Mouse (Mus musculus): ENCODE results near the gene 2010109A12Rik. TPM values are rescaled to one million over a fixed set of nuclear protein-coding genes. Genes with fewer than 3 reads are reported as not detected.
A peak's percentile ranks its signal among the peaks of the same experiment; 100 is the strongest.

Gene 2010109A12Rik
- polyA plus RNA-seq, 1 experiment from 2014 or later: 2.1 TPM

- Histone ChIP-seq H3K27ac (no peak overlapping the region), H3K27me3 (no peaks in the 10 kb centered on the region), H3K9ac (no peak overlapping the region), H3K36me3 (peaks cover 63% of the 10 kb centered on the region), H3K4me2 (replicated peaks) (no peak overlapping the region), H3K4me1 (no peaks in the 10 kb centered on the region), H3K4me3 (no peak overlapping the region), H3K9me3 (no peaks in the 10 kb centered on the region)
- ATAC-seq (ENCODE audit: low FRiP score, low read depth): no peak
- WGBS: 97% methylated on average over 5 of the region's 5 CpGs
These were observed 15.9 kb upstream of the 2010109A12Rik start for GRCm38 (mm10) chr5:93190428-93190827.

DNA sequence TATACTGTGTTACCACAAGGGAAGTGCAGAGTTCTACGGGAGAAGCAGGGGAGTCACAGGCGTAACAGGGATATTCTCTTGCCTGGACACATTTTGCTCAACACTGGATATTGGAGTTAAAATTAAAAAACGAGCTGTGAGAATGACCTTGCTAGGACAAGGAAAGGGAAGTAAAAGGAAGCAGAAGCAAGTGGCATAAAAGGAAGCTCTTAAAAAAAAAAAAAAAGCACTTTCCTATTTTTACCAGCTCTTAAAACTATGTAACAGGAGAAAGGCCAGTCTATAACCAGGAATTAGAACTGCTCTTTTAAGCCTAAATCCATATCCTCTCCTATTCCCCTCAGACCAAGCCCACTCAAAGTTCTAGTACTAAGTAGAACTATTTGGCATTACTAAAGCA, 8.1 kb upstream of the 2010109A12Rik start:
- Histone ChIP-seq H3K9ac (no peak overlapping the region), H3K4me3 (no peak overlapping the region), H3K27ac (no peak overlapping the region), H3K9me3 (no peaks in the 10 kb centered on the region), H3K4me1 (peaks cover 4% of the 10 kb centered on the region; the same call in 1 of the 2 replicates), H3K36me3 (peaks cover 52% of the 10 kb centered on the region), H3K4me2 (replicated peaks) (no peak overlapping the region), H3K27me3 (no peaks in the 10 kb centered on the region)
- ATAC-seq (ENCODE audit: low FRiP score, low read depth): no peak
- 83% methylated on average over 3 of the region's 3 CpGs for WGBS

- Histone ChIP-seq H3K4me2 (replicated peaks) (no peak overlapping the region), H3K27me3 (no peaks in the 10 kb centered on the region), H3K4me3 (no peak overlapping the region), H3K9me3 (no peaks in the 10 kb centered on the region), H3K36me3 (peaks cover 36% of the 10 kb centered on the region), H3K9ac (no peak overlapping the region), H3K27ac (no peak overlapping the region), H3K4me1 (peaks cover 13% of the 10 kb centered on the region)
- ATAC-seq (ENCODE audit: low FRiP score, low read depth): no peak
- WGBS: 12% methylated on average over 1 of the region's 1 CpGs
These were observed 5.1 kb upstream of the 2010109A12Rik start for GRCm38 (mm10) chr5:93201181-93201580.

GRCm38 (mm10) chr5:93205371-93206108, 778 bp upstream of the 2010109A12Rik start:
- H3K4me3 ChIP-seq: peak overlapping the region; percentile 91
- H3K9me3 ChIP-seq: no peaks in the 10 kb centered on the region
- under 1% methylated on average over 58 of the region's 63 CpGs for WGBS
- H3K4me2 ChIP-seq (replicated peaks): peak overlapping the region; percentile 84
- peak overlapping the region; percentile 98 for H3K9ac ChIP-seq
- H3K27me3 ChIP-seq: no peaks in the 10 kb centered on the region
- H3K27ac ChIP-seq: peak overlapping the region; percentile 90
- peaks cover 9% of the 10 kb centered on the region for H3K36me3 ChIP-seq
- peaks cover 21% of the 10 kb centered on the region for H3K4me1 ChIP-seq
- ATAC-seq (ENCODE audit: low FRiP score, low read depth): peak; percentile 26

GRCm38 (mm10) chr5:93207006-93207348, 659 bp downstream of the 2010109A12Rik start:
- Histone ChIP-seq H3K27me3 (no peaks in the 10 kb centered on the region), H3K4me2 (replicated peaks) (peak overlapping the region; percentile 64), H3K4me3 (peak overlapping the region; percentile 91), H3K27ac (peak overlapping the region; percentile 90), H3K4me1 (peaks cover 21% of the 10 kb centered on the region), H3K9ac (peak overlapping the region; percentile 53), H3K36me3 (peaks cover 2% of the 10 kb centered on the region; the same call in 1 of the 2 replicates), H3K9me3 (no peaks in the 10 kb centered on the region)
- ATAC-seq (ENCODE audit: low FRiP score, low read depth): peak; percentile 35
- 4% methylated on average over 6 of the region's 6 CpGs for WGBS

DNA sequence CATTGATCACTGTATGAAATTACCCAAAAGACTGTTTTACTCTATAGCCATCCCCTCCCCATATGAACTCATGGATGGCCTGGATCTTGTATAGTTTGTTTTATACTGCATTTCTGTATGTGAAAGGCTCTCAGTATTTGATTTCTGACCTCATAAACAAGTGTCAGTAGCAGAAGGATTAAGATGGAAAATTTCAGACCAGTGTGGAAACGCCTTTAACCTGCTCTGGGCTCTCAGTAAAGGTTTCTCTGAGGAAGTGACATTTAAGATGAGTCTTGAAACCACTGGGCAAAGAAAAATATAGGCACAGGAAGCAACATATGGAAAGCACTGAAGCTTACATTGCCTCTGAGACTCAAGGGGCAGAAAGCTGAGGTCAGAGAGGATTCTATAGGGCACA, 1.2 kb downstream of the 2010109A12Rik start:
- peak overlapping the region; percentile 64 for H3K4me2 ChIP-seq (replicated peaks)
- ATAC-seq (ENCODE audit: low FRiP score, low read depth): no peak
- H3K4me3 ChIP-seq: peak overlapping the region; percentile 91; the same call in 1 of the 2 replicates
- H3K36me3 ChIP-seq: no peaks in the 10 kb centered on the region
- no peaks in the 10 kb centered on the region for H3K27me3 ChIP-seq
- H3K4me1 ChIP-seq: peaks cover 21% of the 10 kb centered on the region
- no peak overlapping the region for H3K27ac ChIP-seq
- 41% methylated on average over 1 of the region's 1 CpGs for WGBS
- no peaks in the 10 kb centered on the region for H3K9me3 ChIP-seq
- no peak overlapping the region for H3K9ac ChIP-seq

- 80% methylated on average over 3 of the region's 3 CpGs for WGBS
These were observed 12.1 kb downstream of the 2010109A12Rik start for GRCm38 (mm10) chr5:93218375-93218774.

DNA sequence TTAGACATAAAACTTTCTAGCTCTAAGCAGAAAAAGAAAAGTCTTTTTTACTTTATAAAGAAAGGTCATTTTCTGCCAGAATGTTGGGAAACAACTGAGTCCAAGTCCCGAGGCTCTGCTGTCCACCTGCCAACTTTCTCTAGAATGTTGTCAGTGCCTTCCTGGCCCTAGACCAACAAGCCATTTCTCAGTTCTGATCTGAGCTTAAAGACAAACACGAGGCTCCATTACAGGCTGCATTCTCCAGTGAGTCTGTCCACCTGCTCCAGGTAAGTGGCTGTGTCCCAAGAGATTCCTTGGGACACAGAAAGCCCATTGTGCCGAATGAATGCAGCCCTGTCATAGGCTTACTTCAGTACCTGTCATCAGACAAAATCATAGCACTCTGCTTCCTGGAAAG, 15.3 kb downstream of the 2010109A12Rik start:
- peaks cover 14% of the 10 kb centered on the region for H3K4me1 ChIP-seq
- no peak overlapping the region for H3K9ac ChIP-seq
- 49% methylated on average over 3 of the region's 3 CpGs for WGBS
- 0 out of 2 replicates have a peak overlapping the region, but pooled peaks have one; percentile 12 for H3K4me2 ChIP-seq (replicated peaks)
- no peaks in the 10 kb centered on the region for H3K27me3 ChIP-seq
- H3K27ac ChIP-seq: no peak overlapping the region
- H3K36me3 ChIP-seq: no peaks in the 10 kb centered on the region
- H3K4me3 ChIP-seq: no peak overlapping the region
- no peaks in the 10 kb centered on the region for H3K9me3 ChIP-seq
- ATAC-seq (ENCODE audit: low FRiP score, low read depth): peak; percentile 57; the same call in 1 of the 2 replicates

More at GRCm38 (mm10) chr5:93218375-93218774, 12.1 kb downstream of the 2010109A12Rik start:
- H3K9ac ChIP-seq: no peak overlapping the region
- H3K4me3 ChIP-seq: no peak overlapping the region
- H3K4me2 ChIP-seq (replicated peaks): no peak overlapping the region
- no peak overlapping the region for H3K27ac ChIP-seq
- H3K9me3 ChIP-seq: no peaks in the 10 kb centered on the region
- no peaks in the 10 kb centered on the region for H3K36me3 ChIP-seq
- H3K27me3 ChIP-seq: no peaks in the 10 kb centered on the region
- peaks cover 14% of the 10 kb centered on the region for H3K4me1 ChIP-seq
- ATAC-seq (ENCODE audit: low FRiP score, low read depth): no peak

GRCm38 (mm10) chr5:93224549-93224948, 18.2 kb downstream of the 2010109A12Rik start:
- no peak overlapping the region for H3K4me3 ChIP-seq
- no peak overlapping the region for H3K4me2 ChIP-seq (replicated peaks)
- no peaks in the 10 kb centered on the region for H3K9me3 ChIP-seq
- no peak for ATAC-seq (ENCODE audit: low FRiP score, low read depth)
- H3K9ac ChIP-seq: no peak overlapping the region
- no peaks in the 10 kb centered on the region for H3K27me3 ChIP-seq
- 85% methylated on average over 2 of the region's 2 CpGs for WGBS
- peaks cover 14% of the 10 kb centered on the region for H3K4me1 ChIP-seq
- no peak overlapping the region for H3K27ac ChIP-seq
- no peaks in the 10 kb centered on the region for H3K36me3 ChIP-seq

DNA sequence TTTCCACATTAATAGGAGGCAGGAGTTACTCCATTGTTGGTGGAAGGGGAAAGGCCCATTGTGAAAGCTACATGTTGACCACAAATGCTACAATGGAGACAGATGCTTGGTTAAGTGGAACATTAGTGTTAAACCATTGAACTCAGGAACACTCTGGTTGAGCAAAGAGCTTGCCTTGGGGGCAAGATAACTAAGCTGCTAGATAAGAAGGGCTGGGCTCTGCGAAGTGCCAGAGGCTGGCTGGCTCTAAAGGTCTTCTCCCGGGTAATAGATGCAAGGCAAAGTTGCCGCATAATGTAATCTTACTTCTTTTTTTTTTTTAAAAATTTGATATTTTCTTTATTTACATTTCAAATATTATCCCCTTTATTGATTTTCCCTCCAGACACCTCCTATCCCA, 20.8 kb downstream of the 2010109A12Rik start:
- Histone ChIP-seq H3K4me1 (peaks cover 9% of the 10 kb centered on the region), H3K36me3 (no peaks in the 10 kb centered on the region), H3K9me3 (no peaks in the 10 kb centered on the region), H3K4me2 (replicated peaks) (no peak overlapping the region), H3K27ac (no peak overlapping the region), H3K4me3 (no peak overlapping the region), H3K9ac (no peak overlapping the region), H3K27me3 (no peaks in the 10 kb centered on the region)
- ATAC-seq (ENCODE audit: low FRiP score, low read depth): no peak
- WGBS: 91% methylated on average over 3 of the region's 3 CpGs

GRCm38 (mm10) chr5:93229527-93229926, 23.2 kb downstream of the 2010109A12Rik start:
- H3K4me3 ChIP-seq: no peak overlapping the region
- no peaks in the 10 kb centered on the region for H3K36me3 ChIP-seq
- no peak overlapping the region for H3K27ac ChIP-seq
- no peak overlapping the region for H3K9ac ChIP-seq
- H3K4me2 ChIP-seq (replicated peaks): no peak overlapping the region
- WGBS: 86% methylated on average over 2 of the region's 2 CpGs
- ATAC-seq (ENCODE audit: low FRiP score, low read depth): no peak
- H3K9me3 ChIP-seq: no peaks in the 10 kb centered on the region
- H3K27me3 ChIP-seq: no peaks in the 10 kb centered on the region
- H3K4me1 ChIP-seq: no peaks in the 10 kb centered on the region

DNA sequence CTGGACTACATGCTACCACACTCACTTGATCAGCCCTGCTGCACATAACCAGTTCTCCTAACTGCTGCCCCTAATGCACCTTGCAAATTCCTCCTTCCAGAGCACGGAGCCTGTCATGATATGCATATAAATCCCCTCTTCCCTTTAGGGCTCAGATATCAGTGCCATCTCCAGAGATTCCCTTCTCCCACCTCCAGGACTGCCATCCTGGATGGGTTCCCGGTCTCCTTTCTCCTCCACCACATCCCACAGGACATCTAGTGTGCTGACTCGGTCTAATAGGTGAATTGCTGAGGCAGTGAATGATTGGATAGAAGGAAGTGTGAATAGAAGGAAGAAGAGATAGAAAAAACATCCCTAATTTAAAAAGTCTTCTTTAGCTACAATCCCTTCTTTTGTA, 25.4 kb downstream of the 2010109A12Rik start:
- H3K27ac ChIP-seq: no peak overlapping the region
- ATAC-seq (ENCODE audit: low FRiP score, low read depth): no peak
- H3K4me3 ChIP-seq: no peak overlapping the region
- no peak overlapping the region for H3K4me2 ChIP-seq (replicated peaks)
- no peak overlapping the region for H3K9ac ChIP-seq
- no peaks in the 10 kb centered on the region for H3K4me1 ChIP-seq
- 75% methylated on average over 3 of the region's 3 CpGs for WGBS
- H3K27me3 ChIP-seq: no peaks in the 10 kb centered on the region
- H3K36me3 ChIP-seq: no peaks in the 10 kb centered on the region
- no peaks in the 10 kb centered on the region for H3K9me3 ChIP-seq

DNA sequence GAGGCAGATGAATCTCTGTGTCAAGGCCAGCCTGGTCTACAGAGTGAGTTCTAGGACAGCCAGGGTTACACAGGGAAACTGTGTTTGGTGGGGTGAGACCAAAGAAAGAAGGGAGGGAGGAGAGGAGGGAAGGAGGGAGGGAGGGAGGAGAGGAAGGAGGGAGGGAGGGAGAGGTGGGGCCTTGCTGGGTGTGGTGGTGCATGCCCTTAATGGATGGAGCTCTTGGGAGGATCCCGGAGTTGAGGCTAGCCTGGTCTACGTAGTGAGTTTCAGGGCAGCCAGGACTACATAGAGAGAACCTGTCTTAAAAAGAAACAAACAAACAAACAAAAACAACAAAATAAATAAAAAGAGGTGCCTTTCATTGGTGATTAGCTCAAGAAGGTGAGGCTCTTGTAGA, 26.5 kb downstream of the 2010109A12Rik start:
- no peak overlapping the region for H3K9ac ChIP-seq
- no peak overlapping the region for H3K4me2 ChIP-seq (replicated peaks)
- H3K4me1 ChIP-seq: 0 out of 2 replicates have a peak, but pooled peaks cover 3% of the 10 kb centered on the region
- no peak for ATAC-seq (ENCODE audit: low FRiP score, low read depth)
- no peaks in the 10 kb centered on the region for H3K27me3 ChIP-seq
- WGBS: 94% methylated on average over 2 of the region's 2 CpGs
- H3K36me3 ChIP-seq: no peaks in the 10 kb centered on the region
- no peak overlapping the region for H3K4me3 ChIP-seq
- no peak overlapping the region for H3K27ac ChIP-seq
- H3K9me3 ChIP-seq: no peaks in the 10 kb centered on the region

Measured in limb, embryonic 13.5 days (tissue).